Mouse (Mus musculus): Measurements from ENCODE around the gene Icmt.

Icmt gene

GRCm38 (mm10) chr4:152300375-152300774 is 3.3 kb downstream of the Icmt start:
- no peak for DNase-seq (ENCODE audit: low spot score in 2 of 2)

GRCm38 (mm10) chr4:152302012-152302411 is 5.0 kb downstream of the Icmt start:
- DNase-seq (ENCODE audit: low spot score in 2 of 2), result no peak

- no peak for DNase-seq (ENCODE audit: low spot score in 2 of 2)
Observed at GRCm38 (mm10) chr4:152303172-152303571, 6.1 kb downstream of the Icmt start.

GRCm38 (mm10) chr4:152304685-152305084 is 7.7 kb downstream of the Icmt start:
- DNase-seq (ENCODE audit: low spot score in 2 of 2), result no peak

- no peak for DNase-seq (ENCODE audit: low spot score in 2 of 2)
Observed at GRCm38 (mm10) chr4:152305991-152306390, 9.0 kb downstream of the Icmt start.

GRCm38 (mm10) chr4:152307542-152307941 is 10.5 kb downstream of the Icmt start:
- DNase-seq (ENCODE audit: low spot score in 2 of 2), result no peak

- no peak for DNase-seq (ENCODE audit: low spot score in 2 of 2)
Observed at GRCm38 (mm10) chr4:152312186-152312585, 15.2 kb downstream of the Icmt start.

GRCm38 (mm10) chr4:152313211-152313632 is 16.2 kb downstream of the Icmt start:
- DNase-seq (ENCODE audit: low spot score in 2 of 2), result no peak

GRCm38 (mm10) chr4:152313934-152314333 is 16.9 kb downstream of the Icmt start:
- no peak for DNase-seq (ENCODE audit: low spot score in 2 of 2)

GRCm38 (mm10) chr4:152315498-152316213 is 18.6 kb downstream of the Icmt start:
- no peak for DNase-seq (ENCODE audit: low spot score in 2 of 2)

- DNase-seq (ENCODE audit: low spot score in 2 of 2), result no peak
Observed at GRCm38 (mm10) chr4:152317631-152318033, 20.6 kb downstream of the Icmt start.

- DNase-seq (ENCODE audit: low spot score in 2 of 2), result peak; percentile 42 to 47
Observed at GRCm38 (mm10) chr4:152318517-152319234, 21.6 kb downstream of the Icmt start, which contains the start of gene Rnf207. Gene Rnf207, minus strand, starts transcription at chr4:152318993.

- DNase-seq (ENCODE audit: low spot score in 2 of 2), result no peak
Observed at GRCm38 (mm10) chr4:152321464-152321863, 24.4 kb downstream of the Icmt start.

- no peak for DNase-seq (ENCODE audit: low spot score in 2 of 2)
Observed at GRCm38 (mm10) chr4:152324641-152325562, 27.9 kb downstream of the Icmt start.

GRCm38 (mm10) chr4:152325574-152326411 is 28.8 kb downstream of the Icmt start, which contains the start of gene Rpl22:
Gene Rpl22, plus strand, starts transcription at chr4:152325742.
- peak; percentile 95 for DNase-seq (ENCODE audit: low spot score in 2 of 2)

GRCm38 (mm10) chr4:152326543-152326942 is 29.5 kb downstream of the Icmt start:
- DNase-seq (ENCODE audit: low spot score in 2 of 2), result no peak

- peak; percentile 26 to 36 for DNase-seq (ENCODE audit: low spot score in 2 of 2)
Observed at GRCm38 (mm10) chr4:152328691-152329090, 31.7 kb downstream of the Icmt start.

- DNase-seq (ENCODE audit: low spot score in 2 of 2), result peak; percentile 27 to 30
Observed at GRCm38 (mm10) chr4:152332952-152333351, 35.9 kb downstream of the Icmt start.

- DNase-seq (ENCODE audit: low spot score in 2 of 2), result no peak
Observed at GRCm38 (mm10) chr4:152333587-152333986, 36.6 kb downstream of the Icmt start.

GRCm38 (mm10) chr4:152337772-152338171 is 40.7 kb downstream of the Icmt start:
- no peak for DNase-seq (ENCODE audit: low spot score in 2 of 2)
